Mouse (Mus musculus): ENCODE measurements around the gene Olfr1444. TPM values are rescaled to one million over a fixed set of nuclear protein-coding genes. Genes with fewer than 3 reads are reported as not detected.

Olfr1444 gene
- total RNA-seq (2021): not detected
- long read RNA-seq, experiment 1: 0 reads
- long read RNA-seq, experiment 2: 0 reads

GRCm38 (mm10) chr19:12856983-12857382 is at the start of gene Olfr1444:
TSS of gene Olfr1444 (plus strand) at chr19:12857283.
- DNase-seq (ENCODE audit: low spot score in 2 of 2): no peak

- no peak for DNase-seq (ENCODE audit: low spot score in 2 of 2)
These were observed 44.3 kb upstream of the Olfr1444 start for GRCm38 (mm10) chr19:12812644-12813364.

DNA sequence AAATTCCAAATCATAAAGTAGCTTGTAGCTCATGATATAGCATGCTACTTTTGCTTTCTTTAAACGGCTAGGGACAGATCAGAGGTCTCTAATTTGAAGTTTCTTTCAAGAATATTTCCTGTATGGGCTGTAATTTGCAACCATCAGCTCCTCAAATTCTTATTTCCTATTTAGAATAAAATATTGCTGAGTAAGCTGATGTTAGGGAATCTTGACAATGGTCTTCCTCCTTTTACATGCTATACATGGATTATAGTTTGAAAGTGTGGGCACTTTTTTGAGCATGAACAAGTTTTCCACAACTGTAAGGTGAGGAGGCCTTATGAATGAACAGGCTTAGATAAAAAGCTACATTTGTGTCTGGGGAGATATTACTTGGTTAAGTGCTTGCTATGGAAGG is 43.2 kb upstream of the Olfr1444 start:
- DNase-seq (ENCODE audit: low spot score in 2 of 2): no peak

GRCm38 (mm10) chr19:12818507-12818906 is 38.6 kb upstream of the Olfr1444 start:
- no peak for DNase-seq (ENCODE audit: low spot score in 2 of 2)

DNA sequence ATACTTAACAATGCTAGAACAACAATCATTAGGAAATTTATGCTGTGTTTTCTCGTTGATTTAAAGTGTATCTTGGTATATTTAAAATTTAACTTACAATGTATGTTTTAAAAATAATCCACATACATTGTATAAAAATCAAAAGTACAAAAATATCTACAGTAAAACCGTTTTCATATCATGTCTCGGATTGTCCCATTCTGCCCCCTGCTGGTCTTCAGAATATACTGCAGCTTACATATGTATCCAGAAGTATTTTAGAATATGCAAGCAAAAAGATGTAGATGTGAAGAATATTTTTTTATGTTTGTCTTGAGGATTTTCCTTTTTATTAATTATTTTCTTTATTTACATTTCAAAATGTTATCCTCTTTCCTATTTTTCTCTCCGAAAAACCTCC is 36.7 kb upstream of the Olfr1444 start:
- no peak for DNase-seq (ENCODE audit: low spot score in 2 of 2)

DNA sequence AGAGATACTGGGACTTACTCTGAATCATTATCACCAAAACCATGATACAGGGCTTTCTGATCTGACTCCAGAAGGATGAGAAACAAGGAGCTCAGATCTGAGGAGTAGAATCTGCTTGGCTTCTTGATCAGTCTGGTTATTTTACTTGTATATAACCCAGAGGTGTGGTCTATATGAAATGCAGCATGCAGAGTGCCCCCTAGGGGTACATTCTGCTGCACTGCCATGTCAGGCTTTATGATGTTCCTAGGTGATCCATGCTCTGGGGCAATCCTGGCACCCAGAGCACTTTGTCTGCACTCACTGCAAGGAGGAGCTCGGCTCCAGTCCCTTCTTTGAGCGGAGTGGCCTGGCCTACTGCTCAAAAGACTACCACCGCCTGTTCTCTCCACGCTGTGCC is 32.5 kb upstream of the Olfr1444 start:
- no peak for DNase-seq (ENCODE audit: low spot score in 2 of 2)

- DNase-seq (ENCODE audit: low spot score in 2 of 2): no peak
These were observed 26.2 kb upstream of the Olfr1444 start for GRCm38 (mm10) chr19:12830823-12831430.

- no peak for DNase-seq (ENCODE audit: low spot score in 2 of 2)
These were observed 25.5 kb upstream of the Olfr1444 start for GRCm38 (mm10) chr19:12831559-12831958.

DNA sequence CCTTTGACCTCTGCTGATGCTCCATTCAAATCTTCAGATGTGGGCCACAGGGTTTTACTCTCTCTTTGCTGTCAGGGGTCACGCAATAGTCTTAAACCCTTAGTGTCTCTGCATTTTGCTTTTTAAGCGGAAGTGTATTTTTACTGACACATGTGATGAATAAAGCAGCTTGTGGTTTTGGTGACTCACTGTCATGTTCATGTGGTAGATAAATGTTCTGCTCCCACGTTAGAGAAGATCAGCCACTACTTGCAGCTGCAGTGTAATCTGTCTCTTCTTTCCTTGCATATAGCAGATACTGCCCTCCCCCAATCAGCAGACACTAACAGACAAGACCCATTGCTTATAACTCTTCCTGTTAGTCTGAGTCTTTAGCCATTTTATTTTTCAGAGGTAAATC is 23.5 kb upstream of the Olfr1444 start:
- no peak for DNase-seq (ENCODE audit: low spot score in 2 of 2)

DNA sequence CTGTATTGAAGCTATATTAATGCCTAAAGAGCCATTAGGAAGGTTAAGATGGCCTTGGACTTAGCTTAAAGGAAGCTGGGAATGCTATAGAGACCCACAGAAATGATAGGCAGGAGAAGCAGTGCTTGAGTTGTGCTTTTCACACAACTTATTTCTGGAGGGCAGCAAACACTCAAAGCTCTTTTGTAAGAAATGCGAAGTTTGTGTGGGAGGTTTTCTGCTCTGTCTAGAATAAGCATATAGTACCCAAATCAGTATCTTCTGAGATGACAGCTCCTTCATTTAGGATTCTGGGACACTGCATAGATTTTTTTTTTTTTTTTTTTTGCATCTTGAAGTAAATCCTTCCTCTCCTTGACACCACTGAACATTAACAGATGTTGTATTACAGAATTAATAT is 18.6 kb upstream of the Olfr1444 start:
- DNase-seq (ENCODE audit: low spot score in 2 of 2): no peak

- DNase-seq (ENCODE audit: low spot score in 2 of 2): no peak
These were observed 10.7 kb upstream of the Olfr1444 start, which contains the start of gene Gm5244 for GRCm38 (mm10) chr19:12846382-12846781. TSS of gene Gm5244 (plus strand) at chr19:12846682.

DNA sequence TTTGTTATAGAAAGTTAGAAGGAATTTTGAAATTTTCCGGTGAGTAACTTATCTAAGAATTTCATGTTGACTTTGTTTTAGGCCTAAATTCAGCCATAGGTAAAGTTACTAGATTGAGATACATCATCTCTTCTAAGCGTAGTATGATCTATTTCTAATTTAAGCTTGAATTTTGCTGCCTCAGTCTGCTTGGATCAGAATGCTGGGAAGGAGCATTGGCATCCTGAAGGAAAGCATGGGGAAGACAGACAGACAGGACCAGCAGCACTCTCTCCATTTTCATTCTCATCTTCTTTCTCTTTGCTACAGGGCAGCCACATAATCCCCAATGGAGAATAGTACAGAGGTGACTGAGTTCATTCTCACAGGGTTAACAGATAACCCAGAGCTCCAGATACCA is 26.5 kb downstream of the Olfr1444 start, which contains the start of gene Olfr1445:
Gene Olfr1445, plus strand, starts transcription at position 301 of the 400 bp plus-strand sequence.
- DNase-seq (ENCODE audit: low spot score in 2 of 2): no peak

GRCm38 (mm10) chr19:12893424-12893823 is 36.3 kb downstream of the Olfr1444 start, which contains the start of gene Olfr1446:
TSS of gene Olfr1446 (minus strand) at chr19:12893524.
- no peak for DNase-seq (ENCODE audit: low spot score in 2 of 2)

DNA sequence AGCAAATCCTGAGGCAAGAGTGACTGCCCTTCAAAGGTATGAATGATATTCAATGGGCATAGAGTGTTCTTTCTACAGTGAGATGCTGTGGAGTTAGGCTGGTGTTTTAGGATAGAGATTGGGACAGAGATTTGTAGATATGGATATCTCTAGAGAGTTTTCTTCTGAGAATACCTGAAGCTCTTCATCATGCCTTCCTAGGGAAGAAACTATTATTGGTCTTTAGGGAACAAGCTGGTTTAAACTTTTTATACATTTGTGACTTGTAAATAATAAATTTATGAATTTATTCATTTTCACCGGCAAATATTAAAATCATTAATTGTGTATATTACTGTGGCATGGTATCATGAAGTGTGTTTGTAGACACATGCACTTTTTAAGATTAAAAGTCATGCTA is 46.6 kb downstream of the Olfr1444 start, which contains the start of gene Olfr1447:
Gene Olfr1447, minus strand, starts transcription at position 101 of the 400 bp plus-strand sequence.
- DNase-seq (ENCODE audit: low spot score in 2 of 2): no peak

Other genes with a start within 250 kb of the Olfr1444 start
- 1 to 10 TPM; 1.7 to 6.2 TPM for gene Glyat, start 224.0 kb upstream of the Olfr1444 start, total RNA-seq (2021)
- gene Olfr1442, start 186.8 kb upstream of the Olfr1444 start, total RNA-seq (2021): not detected
- not detected for gene Olfr1443, start 179.2 kb upstream of the Olfr1444 start, total RNA-seq (2021)
- gene Keg1, start 161.5 kb upstream of the Olfr1444 start, total RNA-seq (2021): 10 to 100 TPM in 1 of 2 experiments, 1 to 10 TPM in 1; 2.1 to 11.5 TPM
- 1 to 10 TPM; 4.4 to 4.5 TPM for gene Cntf, start 91.7 kb upstream of the Olfr1444 start, total RNA-seq (2021)
- 10 to 100 TPM; 88.5 to 90.4 TPM for gene Zfp91, start 61.2 kb upstream of the Olfr1444 start, total RNA-seq (2021)
- 1 to 10 TPM; 1.7 to 2.1 TPM for gene Lpxn, start 61.1 kb upstream of the Olfr1444 start, total RNA-seq (2021)
- not detected for gene Gm5244, start 10.6 kb upstream of the Olfr1444 start, total RNA-seq (2021)
- not detected for gene Olfr1445, start 26.6 kb downstream of the Olfr1444 start, total RNA-seq (2021)
- not detected for gene Olfr1446, start 36.2 kb downstream of the Olfr1444 start, total RNA-seq (2021)
- gene Olfr1447, start 46.5 kb downstream of the Olfr1444 start, total RNA-seq (2021): not detected
- gene Olfr1448, start 67.1 kb downstream of the Olfr1444 start, total RNA-seq (2021): not detected
- not detected for gene Olfr1449, start 73.6 kb downstream of the Olfr1444 start, total RNA-seq (2021)
- not detected for gene Olfr1450, start 93.0 kb downstream of the Olfr1444 start, total RNA-seq (2021)
- gene Olfr1451, start 137.7 kb downstream of the Olfr1444 start, total RNA-seq (2021): not detected
- not detected for gene Olfr1453, start 171.0 kb downstream of the Olfr1444 start, total RNA-seq (2021)
- not detected for gene Olfr1454, start 203.3 kb downstream of the Olfr1444 start, total RNA-seq (2021)
- not detected for gene Olfr1457, start 240.6 kb downstream of the Olfr1444 start, total RNA-seq (2021)
- not detected for gene Olfr1458, start 249.5 kb downstream of the Olfr1444 start, total RNA-seq (2021)